Mouse (Mus musculus): ENCODE results near the gene Npdc1.
A peak's percentile ranks its signal among the peaks of the same experiment; 100 is the strongest.
"Not testable (repeated sequence)": the region's sequence is repeated elsewhere in the genome, so short reads cannot be mapped to it uniquely, and the experiment has no call there.

Gene Npdc1

GRCm38 (mm10) chr2:25395721-25396596, 3.2 kb upstream of the Npdc1 start, which contains the start of gene Entpd2:
Entpd2 (plus strand) TSS chr2:25395874.
- peak; percentile 36 to 66 for DNase-seq

GRCm38 (mm10) chr2:25396597-25396983, 2.6 kb upstream of the Npdc1 start:
- no peak for DNase-seq

GRCm38 (mm10) chr2:25397010-25397409, 2.1 kb upstream of the Npdc1 start:
- DNase-seq, result no peak

- no peak for DNase-seq
These were observed 1.1 kb upstream of the Npdc1 start for GRCm38 (mm10) chr2:25398065-25398464.

DNA sequence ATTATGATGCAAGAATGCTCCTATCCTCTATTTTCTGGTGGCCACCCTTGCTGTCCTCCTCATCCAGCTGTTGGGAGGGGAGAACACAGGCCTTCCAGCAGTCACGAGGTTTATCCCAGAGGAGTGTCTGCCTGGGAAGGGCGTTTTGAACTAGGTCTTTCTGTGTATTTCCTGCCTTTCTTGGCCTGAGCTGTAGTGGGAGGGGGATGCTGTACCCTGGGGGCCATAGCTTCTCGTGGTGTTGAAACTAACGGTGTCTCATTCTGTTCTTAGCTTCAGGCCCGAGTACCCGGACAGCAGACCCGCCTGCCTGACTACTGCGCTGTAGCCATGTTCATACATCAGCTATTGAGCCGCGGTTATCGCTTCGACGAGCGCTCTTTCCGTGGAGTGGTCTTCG, 1.1 kb downstream of the Npdc1 start:
- no peak for DNase-seq

DNA sequence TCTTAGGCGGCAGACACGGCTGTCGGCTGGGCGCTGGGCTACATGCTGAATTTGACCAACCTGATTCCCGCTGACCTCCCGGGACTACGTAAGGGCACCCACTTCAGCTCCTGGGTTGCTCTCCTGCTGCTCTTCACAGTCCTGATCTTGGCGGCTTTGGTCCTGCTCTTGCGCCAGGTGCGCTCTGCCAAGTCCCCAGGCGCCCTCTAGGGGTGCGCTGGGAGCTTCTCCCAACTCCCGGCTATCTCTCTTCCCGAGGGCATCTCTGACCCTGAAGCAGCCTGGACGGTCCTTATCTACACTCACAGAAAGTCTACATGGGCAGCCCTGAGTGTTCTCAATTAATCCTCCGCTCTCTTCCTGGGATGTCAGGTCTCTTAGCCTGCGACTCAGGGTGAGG, 1.6 kb downstream of the Npdc1 start:
- peak; percentile 51 to 58 for DNase-seq

DNA sequence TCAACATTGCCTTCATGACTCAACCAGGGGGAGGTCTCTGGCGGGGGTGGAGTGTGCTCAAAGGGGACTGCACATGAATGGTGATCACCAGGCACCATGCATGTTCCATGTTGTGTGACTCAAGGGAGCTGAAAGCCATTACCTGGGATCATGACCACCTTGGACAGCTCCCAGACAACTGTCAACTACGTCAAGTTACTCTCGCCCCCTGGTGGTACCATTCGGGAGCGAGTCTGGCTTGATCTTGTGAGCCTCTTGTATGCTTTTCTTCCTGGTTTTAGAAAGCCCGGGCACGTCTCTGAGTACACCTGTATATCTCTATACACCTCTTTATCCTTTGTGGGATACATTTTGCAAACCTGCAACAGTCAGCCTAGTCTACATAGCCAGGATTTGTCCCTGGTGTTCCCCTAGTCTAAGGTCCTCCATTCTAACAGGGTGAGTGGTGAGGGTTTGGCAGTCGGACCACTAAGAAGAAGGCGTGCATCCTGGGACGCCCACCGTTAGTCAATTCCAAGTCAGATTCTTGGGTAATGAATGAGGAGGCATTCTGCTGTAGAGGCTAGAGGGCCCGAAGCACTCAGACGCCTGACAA, 3.3 kb downstream of the Npdc1 start:
- peak; percentile 72 to 90 for DNase-seq

GRCm38 (mm10) chr2:25402972-25403601, 3.9 kb downstream of the Npdc1 start:
- peak; percentile 47 to 61 for DNase-seq

DNA sequence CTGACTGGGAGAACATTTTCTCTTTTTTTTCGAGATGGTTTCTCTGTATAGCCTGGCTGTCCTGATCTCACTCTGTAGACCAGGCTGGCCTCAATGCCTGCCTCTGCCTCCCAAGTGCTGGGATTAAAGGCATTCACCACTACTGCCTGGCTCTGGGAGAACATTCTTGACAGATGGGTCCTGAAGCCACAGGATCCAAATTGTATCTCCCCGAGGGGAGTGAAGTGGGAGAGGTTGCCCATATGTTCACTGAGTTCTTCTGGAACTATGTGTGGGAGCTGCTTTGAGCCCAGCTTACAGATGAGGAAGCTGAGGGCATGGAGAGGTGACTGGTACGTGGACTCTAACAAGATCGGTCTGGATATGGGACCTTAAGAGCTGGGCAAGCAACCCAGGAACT, 4.8 kb downstream of the Npdc1 start:
- DNase-seq, result no peak

DNA sequence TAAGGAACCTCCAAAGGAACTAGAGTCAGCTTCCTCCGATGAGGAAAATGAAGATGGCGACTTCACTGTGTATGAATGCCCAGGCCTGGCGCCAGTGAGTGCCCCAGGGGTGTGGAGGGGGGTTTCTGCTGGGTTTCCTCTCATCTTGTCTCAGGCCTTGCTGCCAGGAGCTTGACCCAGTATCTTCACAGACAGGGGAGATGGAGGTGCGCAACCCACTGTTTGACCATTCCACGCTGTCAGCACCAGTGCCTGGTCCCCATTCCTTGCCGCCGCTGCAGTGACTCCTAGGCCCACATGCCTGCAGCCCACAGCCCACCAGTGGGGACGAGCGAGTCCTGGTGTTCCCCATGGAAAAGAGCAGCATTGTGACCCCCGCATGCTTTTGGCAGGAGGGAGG, 9.8 kb downstream of the Npdc1 start:
- DNase-seq, result no peak

DNA sequence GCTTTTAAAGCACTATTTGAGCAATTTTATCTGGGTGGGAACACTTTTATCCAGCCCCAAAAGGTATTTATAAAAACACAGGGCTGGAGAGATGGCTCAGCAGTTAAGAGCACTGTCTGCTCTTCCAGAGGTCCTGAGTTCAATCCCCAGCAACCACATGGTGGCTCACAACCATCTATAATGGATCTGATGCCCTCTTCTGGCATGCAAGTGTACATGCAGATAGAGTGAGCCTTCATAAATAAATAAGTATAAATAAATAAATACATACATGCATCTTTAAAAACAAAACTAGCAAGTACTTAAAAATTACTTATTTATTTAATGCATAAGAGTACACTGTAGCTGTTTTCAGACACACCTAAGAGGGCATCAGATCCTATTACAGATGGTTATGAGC, 14.3 kb downstream of the Npdc1 start:
- not testable (repeated sequence) for DNase-seq

- DNase-seq, result no peak
These were observed 18.3 kb downstream of the Npdc1 start for GRCm38 (mm10) chr2:25417426-25417825.

GRCm38 (mm10) chr2:25421896-25422295, 22.7 kb downstream of the Npdc1 start:
- DNase-seq, result peak in 1 of 2 experiments; percentile 44

- DNase-seq, result no peak
These were observed 23.6 kb downstream of the Npdc1 start, which contains the start of gene Fut7 for GRCm38 (mm10) chr2:25422587-25423410. Fut7 (plus strand) TSS chr2:25423267.

GRCm38 (mm10) chr2:25423626-25424025, 24.5 kb downstream of the Npdc1 start:
- DNase-seq, result no peak

DNA sequence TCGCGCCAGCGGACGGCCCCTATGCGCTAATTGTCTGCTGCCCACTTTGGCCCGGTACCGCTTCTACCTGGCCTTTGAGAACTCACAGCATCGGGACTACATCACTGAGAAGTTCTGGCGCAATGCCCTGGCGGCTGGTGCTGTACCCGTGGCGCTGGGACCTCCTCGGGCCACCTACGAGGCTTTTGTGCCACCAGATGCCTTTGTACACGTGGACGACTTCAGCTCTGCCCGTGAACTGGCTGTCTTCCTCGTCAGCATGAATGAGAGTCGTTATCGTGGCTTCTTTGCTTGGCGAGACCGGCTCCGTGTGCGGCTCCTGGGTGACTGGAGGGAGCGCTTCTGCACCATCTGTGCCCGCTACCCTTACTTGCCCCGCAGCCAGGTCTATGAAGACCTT, 26.3 kb downstream of the Npdc1 start:
- no peak for DNase-seq

GRCm38 (mm10) chr2:25426721-25427191, 27.6 kb downstream of the Npdc1 start:
- DNase-seq, result peak; percentile 46 to 73

DNA sequence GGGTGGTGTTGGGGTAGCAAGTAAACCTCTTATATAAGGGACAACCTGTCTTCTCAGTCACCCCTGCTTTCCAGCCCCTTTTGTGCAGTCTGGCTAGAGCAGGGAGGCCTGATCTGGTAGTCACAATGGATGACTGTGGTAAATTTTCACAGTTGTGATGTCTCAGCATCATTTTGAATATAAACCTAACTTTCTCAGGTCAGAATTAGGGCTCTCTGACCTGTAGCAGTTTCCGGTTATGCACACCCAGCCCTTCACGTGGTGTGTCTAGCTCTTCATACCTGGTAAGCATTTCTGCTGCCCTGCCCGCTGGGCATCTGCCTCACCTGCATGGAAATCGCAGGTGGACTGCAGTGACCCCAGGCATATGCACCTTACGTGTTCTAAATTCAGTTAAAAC, 28.1 kb downstream of the Npdc1 start:
- no peak for DNase-seq

- peak; percentile 94 to 96 for DNase-seq
These were observed 29.5 kb downstream of the Npdc1 start, which contains the start of gene Abca2 for GRCm38 (mm10) chr2:25428442-25429236. Abca2 (plus strand) TSS chr2:25428703.

DNA sequence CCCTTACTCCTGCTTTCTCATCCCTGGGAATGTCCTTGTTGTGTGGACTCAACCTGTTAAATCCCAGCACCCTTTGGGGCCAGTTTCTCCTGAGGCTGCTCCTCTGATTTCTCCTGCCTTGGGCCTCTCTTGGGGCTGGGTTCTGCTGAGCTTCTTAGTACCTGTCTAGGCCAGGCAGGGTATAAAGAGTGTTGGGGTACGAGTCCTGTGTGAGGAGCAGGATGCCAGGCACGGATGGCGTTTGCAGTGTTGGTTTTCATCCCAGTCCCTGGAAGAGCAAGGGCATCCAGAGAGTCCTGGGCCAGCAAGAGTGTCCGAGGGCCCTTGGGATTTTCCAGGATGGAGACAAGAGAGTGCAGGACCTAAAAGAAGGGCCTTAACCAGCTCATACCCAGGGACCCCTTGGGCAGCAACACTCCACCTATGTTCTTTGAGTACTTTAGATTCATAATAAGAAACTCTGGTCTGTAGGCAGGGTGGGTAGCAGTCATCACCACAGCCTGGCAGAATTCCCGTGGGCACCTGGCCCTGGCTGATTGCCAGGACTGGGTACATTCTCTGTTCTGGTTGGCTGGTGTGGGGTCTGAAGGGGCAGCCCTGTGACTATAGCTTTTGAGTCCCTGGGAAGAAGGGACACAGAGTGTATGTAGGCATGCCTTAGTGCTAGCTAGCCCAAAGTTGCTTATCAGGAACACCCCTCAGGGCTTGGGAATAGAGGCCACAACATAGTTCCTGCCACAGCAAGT, 30.5 kb downstream of the Npdc1 start:
- DNase-seq, result peak in 1 of 2 experiments; percentile 27
